Mouse (Mus musculus): ENCODE data around the gene Pcsk5. TPM values are rescaled to one million over a fixed set of nuclear protein-coding genes. Genes with fewer than 3 reads are reported as not detected.

Pcsk5 gene
- polyA plus RNA-seq, 1 experiment from 2014 or later = 24.0 TPM

DNA sequence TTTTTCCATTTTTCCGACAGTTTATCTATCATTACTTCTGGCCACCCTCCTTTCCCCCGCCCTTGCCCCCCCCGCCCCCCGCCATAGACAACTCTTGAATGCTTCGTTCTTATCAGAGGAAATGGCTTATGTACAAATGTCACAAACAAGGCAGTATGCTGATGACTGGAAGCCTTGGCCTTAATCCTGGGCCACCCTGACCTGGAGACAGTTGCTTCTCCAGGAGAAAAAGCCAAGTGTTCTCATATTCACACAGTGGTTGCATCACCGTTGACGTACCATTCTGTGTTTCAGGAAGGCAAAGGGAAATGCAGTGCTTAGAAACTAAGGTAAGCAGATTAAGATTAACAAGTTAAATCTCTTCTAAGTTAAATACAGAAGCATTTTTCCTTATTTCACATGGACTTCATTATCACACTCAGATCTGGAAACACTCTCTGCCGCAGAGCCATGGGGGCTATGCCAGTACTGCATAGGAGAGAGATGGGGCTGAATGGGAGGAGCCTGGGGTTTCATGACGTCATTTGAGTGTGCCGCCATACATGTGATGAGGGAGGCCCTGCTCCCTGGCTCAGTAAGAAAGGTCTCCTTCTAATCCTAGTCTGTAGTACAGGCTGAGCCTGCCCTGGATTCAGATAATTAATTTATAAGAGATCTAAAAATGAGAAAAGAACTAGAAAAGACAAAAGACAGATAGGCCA, 48.7 kb downstream of the Pcsk5 start:
- Histone ChIP-seq H3K27ac (ENCODE audit: low read length) (no peak overlapping the region), H3K4me3 (ENCODE audit: low read length) (no peak overlapping the region), H3K4me1 (replicated peaks; ENCODE audit: control insufficient read depth, insufficient read depth, low read length) (peaks cover 2% of the 10 kb centered on the region; the same call in 1 of the 2 replicates), H3K9me3 (ENCODE audit: control insufficient read depth, low read length) (no peaks in the 10 kb centered on the region), H3K9ac (ENCODE audit: low read length) (no peak overlapping the region), H3K27me3 (ENCODE audit: control insufficient read depth, insufficient read depth, low read depth, low read length) (no peaks in the 10 kb centered on the region), H3K36me3 (ENCODE audit: control insufficient read depth, insufficient read depth, low read length) (no peaks in the 10 kb centered on the region; the same call in 1 of the 2 replicates), H3K4me2 (ENCODE audit: low read depth, low read length) (no peak overlapping the region)
- ATAC-seq (ENCODE audit: low read depth) = peak; percentile 72
- WGBS = 54% methylated on average over 10 of the region's 10 CpGs

DNA sequence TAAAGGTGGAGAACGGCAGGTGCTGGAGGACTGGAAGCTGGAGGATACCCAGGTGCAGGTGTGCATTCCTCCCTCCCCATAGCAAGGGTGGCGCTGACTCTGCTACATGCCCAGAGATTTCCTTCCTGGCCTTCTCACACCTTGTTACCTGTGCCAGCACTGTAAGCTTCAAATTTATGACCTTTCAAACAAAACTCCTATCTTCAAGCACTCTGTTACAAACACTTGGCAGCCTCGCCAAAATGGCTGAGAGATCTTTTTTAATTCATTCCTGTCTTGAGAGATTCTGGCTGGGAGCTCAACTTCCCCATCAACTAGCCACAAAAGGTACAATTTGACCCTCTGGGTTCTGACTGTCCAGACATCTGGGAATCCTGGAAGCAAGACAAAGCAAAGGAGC, 50.7 kb downstream of the Pcsk5 start:
- ATAC-seq (ENCODE audit: low read depth) = no peak
- Histone ChIP-seq H3K4me1 (replicated peaks; ENCODE audit: control insufficient read depth, insufficient read depth, low read length) (peaks cover 2% of the 10 kb centered on the region; the same call in 1 of the 2 replicates), H3K9ac (ENCODE audit: low read length) (no peak overlapping the region), H3K27ac (ENCODE audit: low read length) (no peak overlapping the region), H3K27me3 (ENCODE audit: control insufficient read depth, insufficient read depth, low read depth, low read length) (no peaks in the 10 kb centered on the region), H3K9me3 (ENCODE audit: control insufficient read depth, low read length) (no peaks in the 10 kb centered on the region), H3K4me2 (ENCODE audit: low read depth, low read length) (no peak overlapping the region), H3K36me3 (ENCODE audit: control insufficient read depth, insufficient read depth, low read length) (no peaks in the 10 kb centered on the region), H3K4me3 (ENCODE audit: low read length) (no peak overlapping the region)
- 71% methylated on average over 3 of the region's 3 CpGs for WGBS

DNA sequence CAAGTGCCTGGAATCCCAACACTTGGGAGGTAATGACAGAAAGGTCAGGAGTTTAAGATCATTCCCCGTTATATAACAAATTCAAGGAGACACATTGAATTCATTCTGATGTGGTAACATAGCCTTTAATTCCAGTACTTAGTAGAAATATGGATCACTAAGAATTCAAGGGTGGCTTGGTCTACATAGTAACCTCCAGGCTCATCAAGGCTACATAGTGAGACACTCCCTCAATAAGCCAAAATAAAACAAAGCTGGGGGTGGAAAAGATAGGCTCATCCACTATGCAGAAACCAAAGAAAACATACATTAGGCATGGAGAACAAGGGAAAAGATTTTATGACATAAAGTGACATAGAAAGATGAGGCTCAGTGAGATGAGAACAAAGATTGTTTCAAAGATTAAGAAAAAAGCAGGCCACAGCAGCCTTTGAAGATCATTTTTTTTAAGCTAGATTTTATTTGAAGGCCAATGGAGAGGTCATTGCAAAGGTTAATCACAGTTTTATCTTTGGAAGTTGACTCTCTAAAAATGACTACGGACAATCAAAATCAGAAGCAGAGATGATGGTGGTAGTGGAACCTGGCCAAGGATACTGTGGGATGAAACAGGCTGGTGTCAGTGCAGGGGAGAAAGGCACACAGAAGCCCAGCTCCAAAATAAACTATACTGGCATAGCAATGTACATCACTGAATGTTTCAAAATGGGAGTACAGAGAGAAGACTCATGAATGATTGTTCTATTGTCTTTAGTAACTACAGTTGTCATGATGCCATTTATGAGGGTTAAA, 52.8 kb downstream of the Pcsk5 start:
- H3K9me3 ChIP-seq (ENCODE audit: control insufficient read depth, low read length) = no peaks in the 10 kb centered on the region
- no peak for ATAC-seq (ENCODE audit: low read depth)
- 66% methylated on average over 2 of the region's 2 CpGs for WGBS
- no peak overlapping the region for H3K27ac ChIP-seq (ENCODE audit: low read length)
- no peak overlapping the region for H3K4me2 ChIP-seq (ENCODE audit: low read depth, low read length)
- peaks cover 2% of the 10 kb centered on the region; the same call in 1 of the 2 replicates for H3K4me1 ChIP-seq (replicated peaks; ENCODE audit: control insufficient read depth, insufficient read depth, low read length)
- no peaks in the 10 kb centered on the region for H3K27me3 ChIP-seq (ENCODE audit: control insufficient read depth, insufficient read depth, low read depth, low read length)
- no peak overlapping the region for H3K9ac ChIP-seq (ENCODE audit: low read length)
- no peak overlapping the region for H3K4me3 ChIP-seq (ENCODE audit: low read length)
- H3K36me3 ChIP-seq (ENCODE audit: control insufficient read depth, insufficient read depth, low read length) = no peaks in the 10 kb centered on the region

GRCm38 (mm10) chr19:17783231-17783630, 54.2 kb downstream of the Pcsk5 start:
- 70% methylated on average over 2 of the region's 2 CpGs for WGBS
- Histone ChIP-seq H3K9ac (ENCODE audit: low read length) (no peak overlapping the region), H3K36me3 (ENCODE audit: control insufficient read depth, insufficient read depth, low read length) (no peaks in the 10 kb centered on the region), H3K4me3 (ENCODE audit: low read length) (no peak overlapping the region), H3K9me3 (ENCODE audit: control insufficient read depth, low read length) (no peaks in the 10 kb centered on the region), H3K27me3 (ENCODE audit: control insufficient read depth, insufficient read depth, low read depth, low read length) (no peaks in the 10 kb centered on the region), H3K4me2 (ENCODE audit: low read depth, low read length) (no peak overlapping the region), H3K4me1 (replicated peaks; ENCODE audit: control insufficient read depth, insufficient read depth, low read length) (peaks cover 2% of the 10 kb centered on the region; the same call in 1 of the 2 replicates), H3K27ac (ENCODE audit: low read length) (no peak overlapping the region)
- no peak for ATAC-seq (ENCODE audit: low read depth)

- H3K36me3 ChIP-seq (ENCODE audit: control insufficient read depth, insufficient read depth, low read length) = no peaks in the 10 kb centered on the region
- no peaks in the 10 kb centered on the region for H3K27me3 ChIP-seq (ENCODE audit: control insufficient read depth, insufficient read depth, low read depth, low read length)
- H3K27ac ChIP-seq (ENCODE audit: low read length) = no peak overlapping the region
- H3K9ac ChIP-seq (ENCODE audit: low read length) = no peak overlapping the region
- H3K4me1 ChIP-seq (replicated peaks; ENCODE audit: control insufficient read depth, insufficient read depth, low read length) = no peaks in the 10 kb centered on the region
- H3K9me3 ChIP-seq (ENCODE audit: control insufficient read depth, low read length) = no peaks in the 10 kb centered on the region
- 65% methylated on average over 4 of the region's 4 CpGs for WGBS
- no peak for ATAC-seq (ENCODE audit: low read depth)
- H3K4me2 ChIP-seq (ENCODE audit: low read depth, low read length) = no peak overlapping the region
- H3K4me3 ChIP-seq (ENCODE audit: low read length) = no peak overlapping the region
These were observed 56.1 kb downstream of the Pcsk5 start for GRCm38 (mm10) chr19:17781323-17781722.

GRCm38 (mm10) chr19:17775943-17776342, 61.5 kb downstream of the Pcsk5 start:
- no peak overlapping the region for H3K4me3 ChIP-seq (ENCODE audit: low read length)
- WGBS = 50% methylated on average over 2 of the region's 2 CpGs
- peaks cover 4% of the 10 kb centered on the region; the same call in 1 of the 2 replicates for H3K4me1 ChIP-seq (replicated peaks; ENCODE audit: control insufficient read depth, insufficient read depth, low read length)
- no peak overlapping the region for H3K27ac ChIP-seq (ENCODE audit: low read length)
- no peak for ATAC-seq (ENCODE audit: low read depth)
- H3K9me3 ChIP-seq (ENCODE audit: control insufficient read depth, low read length) = no peaks in the 10 kb centered on the region
- no peak overlapping the region for H3K4me2 ChIP-seq (ENCODE audit: low read depth, low read length)
- no peak overlapping the region for H3K9ac ChIP-seq (ENCODE audit: low read length)
- no peaks in the 10 kb centered on the region for H3K27me3 ChIP-seq (ENCODE audit: control insufficient read depth, insufficient read depth, low read depth, low read length)
- H3K36me3 ChIP-seq (ENCODE audit: control insufficient read depth, insufficient read depth, low read length) = no peaks in the 10 kb centered on the region

DNA sequence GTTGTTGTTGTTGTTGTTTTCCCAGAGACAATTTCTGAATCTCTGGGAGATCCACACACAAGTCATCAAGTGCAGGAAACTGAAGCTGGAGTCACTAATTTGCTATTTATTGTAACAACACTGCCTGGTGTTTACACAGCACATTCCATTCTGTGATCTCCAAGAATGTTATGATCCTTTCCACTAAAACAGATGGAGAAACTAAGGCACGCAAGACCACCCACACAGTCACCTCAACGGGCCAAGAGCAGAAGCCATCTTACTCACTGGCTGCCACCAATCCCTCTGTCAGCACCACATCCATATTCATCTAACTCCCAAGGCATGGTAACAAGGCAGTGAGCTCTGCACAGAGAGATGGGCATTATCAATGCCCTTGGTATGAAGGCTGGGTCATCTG, 62.3 kb downstream of the Pcsk5 start:
- Histone ChIP-seq H3K4me3 (ENCODE audit: low read length) (no peak overlapping the region), H3K27me3 (ENCODE audit: control insufficient read depth, insufficient read depth, low read depth, low read length) (no peaks in the 10 kb centered on the region), H3K9me3 (ENCODE audit: control insufficient read depth, low read length) (no peaks in the 10 kb centered on the region), H3K27ac (ENCODE audit: low read length) (no peak overlapping the region), H3K36me3 (ENCODE audit: control insufficient read depth, insufficient read depth, low read length) (no peaks in the 10 kb centered on the region), H3K4me1 (replicated peaks; ENCODE audit: control insufficient read depth, insufficient read depth, low read length) (peaks cover 4% of the 10 kb centered on the region; the same call in 1 of the 2 replicates), H3K9ac (ENCODE audit: low read length) (no peak overlapping the region), H3K4me2 (ENCODE audit: low read depth, low read length) (no peak overlapping the region)
- 38% methylated on average over 2 of the region's 2 CpGs for WGBS
- ATAC-seq (ENCODE audit: low read depth) = peak; percentile 57; the same call in 1 of the 2 replicates

GRCm38 (mm10) chr19:17774061-17774460, 63.4 kb downstream of the Pcsk5 start:
- H3K27ac ChIP-seq (ENCODE audit: low read length) = no peak overlapping the region
- 59% methylated on average over 1 of the region's 1 CpGs for WGBS
- ATAC-seq (ENCODE audit: low read depth) = no peak

GRCm38 (mm10) chr19:17769610-17770399, 67.6 kb downstream of the Pcsk5 start:
- no peak for ATAC-seq (ENCODE audit: low read depth)
- no peak overlapping the region for H3K4me3 ChIP-seq (ENCODE audit: low read length)

More at GRCm38 (mm10) chr19:17774061-17774460, 63.4 kb downstream of the Pcsk5 start:
- H3K4me2 ChIP-seq (ENCODE audit: low read depth, low read length) = no peak overlapping the region
- H3K27me3 ChIP-seq (ENCODE audit: control insufficient read depth, insufficient read depth, low read depth, low read length) = no peaks in the 10 kb centered on the region
- H3K36me3 ChIP-seq (ENCODE audit: control insufficient read depth, insufficient read depth, low read length) = no peaks in the 10 kb centered on the region
- H3K9ac ChIP-seq (ENCODE audit: low read length) = no peak overlapping the region
- H3K4me3 ChIP-seq (ENCODE audit: low read length) = no peak overlapping the region
- peaks cover 4% of the 10 kb centered on the region; the same call in 1 of the 2 replicates for H3K4me1 ChIP-seq (replicated peaks; ENCODE audit: control insufficient read depth, insufficient read depth, low read length)
- H3K9me3 ChIP-seq (ENCODE audit: control insufficient read depth, low read length) = no peaks in the 10 kb centered on the region

More at GRCm38 (mm10) chr19:17769610-17770399, 67.6 kb downstream of the Pcsk5 start:
- no peaks in the 10 kb centered on the region for H3K36me3 ChIP-seq (ENCODE audit: control insufficient read depth, insufficient read depth, low read length)
- 81% methylated on average over 5 of the region's 5 CpGs for WGBS
- no peak overlapping the region for H3K27ac ChIP-seq (ENCODE audit: low read length)
- no peaks in the 10 kb centered on the region for H3K4me1 ChIP-seq (replicated peaks; ENCODE audit: control insufficient read depth, insufficient read depth, low read length)
- H3K27me3 ChIP-seq (ENCODE audit: control insufficient read depth, insufficient read depth, low read depth, low read length) = no peaks in the 10 kb centered on the region
- H3K9ac ChIP-seq (ENCODE audit: low read length) = no peak overlapping the region
- H3K4me2 ChIP-seq (ENCODE audit: low read depth, low read length) = no peak overlapping the region
- H3K9me3 ChIP-seq (ENCODE audit: control insufficient read depth, low read length) = no peaks in the 10 kb centered on the region
